Mouse (Mus musculus) hindbrain, postnatal 0 days (tissue): ENCODE measurements around the gene Adgrb2. TPM values are rescaled to one million over a fixed set of nuclear protein-coding genes. Genes with fewer than 3 reads are reported as not detected.

ENCODE experiments used
- ATAC-seq: fragments of 200-750 bp; cut with Nextera tagmentation; 2 replicates; pipeline ENCODE4 v1.8.0; 2017; ENCODE audit warnings: mild to moderate bottlenecking, moderate TSS enrichment, moderate library complexity
- DNase-seq: peaks from one replicate; pipeline ENCODE4 v3.0.0-alpha.2; 2015; ENCODE audit warnings: low spot score
- H3K27ac ChIP-seq: fragments of 300-500 bp; sonication (generic); 2 replicates; pipeline ENCODE4 v1.5.1; 2014; ENCODE audit warnings: mild to moderate bottlenecking
- H3K27me3 ChIP-seq: fragments of 300-500 bp; sonication (generic); 2 replicates; pipeline ENCODE4 v1.6.1; 2014; ENCODE audit warnings: low read length, mixed read lengths; ENCODE audit not compliant: insufficient read depth
- H3K36me3 ChIP-seq: fragments of 300-500 bp; sonication (generic); 2 replicates; pipeline ENCODE4 v1.6.1; 2014; ENCODE audit warnings: low read length, mixed read lengths; ENCODE audit not compliant: insufficient read depth
- H3K4me1 ChIP-seq: fragments of 300-500 bp; sonication (generic); 2 replicates; pipeline ENCODE4 v1.6.1; 2014; ENCODE audit warnings: antibody characterized with exemption, low read length, mixed read lengths; ENCODE audit not compliant: insufficient read depth
- H3K4me2 ChIP-seq: fragments of 300-500 bp; sonication (generic); 2 replicates; pipeline ENCODE4 v1.6.1; 2014; ENCODE audit warnings: low read depth, mild to moderate bottlenecking, low read length, moderate library complexity, mixed read lengths
- H3K4me3 ChIP-seq: fragments of 300-500 bp; sonication (generic); 2 replicates; pipeline ENCODE4 v1.5.1; 2014; ENCODE audit warnings: low read length
- H3K9ac ChIP-seq: fragments of 300-500 bp; sonication (generic); replicated peaks from 2 replicates; pipeline ENCODE4 v1.6.1; 2014; ENCODE audit warnings: mild to moderate bottlenecking, low read length, moderate library complexity, mixed read lengths
- H3K9me3 ChIP-seq: fragments of 300-500 bp; sonication (generic); 2 replicates; pipeline ENCODE4 v1.6.1; 2016; ENCODE audit warnings: low read length, mixed read lengths
- CTCF ChIP-seq: IDR thresholded peaks from 2 replicates; pipeline ENCODE4 v1.5.1; 2016; ENCODE audit warnings: antibody characterized with exemption, control low read depth, low read depth
- WGBS: fragments of 180-500 bp; shearing (Covaris S2); extraction: QIAGEN DNeasy Blood & Tissue Kit; methylation state at CpG from one replicate; pipeline ENCODE4 v1.1.7; 2014; 5-methylcytosine and 5-hydroxymethylcytosine counted together
- polyA plus RNA-seq: library from polyadenylated mRNA; unstranded; fragments of >200 nt; fragmentation: Nextera tagmentation; extraction: Ambion mirVana; gene quantifications from 2 replicates; pipeline ENCODE4 v1.2.1, GENCODE M21; 2015
- total RNA-seq: library from RNA; depleted of rRNA; stranded (reverse); fragments of >200 nt; gene quantifications from 2 replicates; pipeline ENCODE4 v1.2.3, GENCODE M21; 2014

Gene Adgrb2
- total and polyA plus RNA-seq, 2 experiments from 2014 or later, result 15.9 to 313 TPM

DNA sequence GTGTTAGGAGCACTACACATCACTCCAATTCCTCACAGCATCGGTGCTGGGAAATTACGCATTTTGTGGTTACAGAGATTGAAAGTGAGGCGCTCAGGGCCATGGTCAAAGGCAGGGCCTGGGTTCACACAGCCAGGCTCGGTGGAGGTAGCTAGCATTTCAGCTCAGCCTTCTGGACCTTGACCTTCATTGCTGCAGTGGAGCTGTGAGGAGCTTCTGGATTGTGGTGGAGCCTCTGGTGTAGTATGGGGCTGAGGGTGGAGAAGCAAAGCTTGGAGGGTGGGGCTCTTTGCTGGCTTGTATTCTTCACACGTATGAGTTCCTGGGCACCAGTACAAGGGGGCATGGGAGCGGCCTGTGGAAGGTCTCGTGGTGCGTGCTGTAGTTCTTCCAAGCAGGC lies 38.3 kb downstream of the Adgrb2 start:
- Histone ChIP-seq H3K4me1 (0 out of 2 replicates have a peak, but pooled peaks cover 3% of the 10 kb centered on the region), H3K27ac (no peak overlapping the region), H3K9me3 (no peaks in the 10 kb centered on the region), H3K4me3 (no peak overlapping the region), H3K36me3 (peaks cover 12% of the 10 kb centered on the region; the same call in 1 of the 2 replicates), H3K9ac (no peak overlapping the region), H3K27me3 (no peaks in the 10 kb centered on the region), H3K4me2 (no peak overlapping the region)
- DNase-seq (no peak), ATAC-seq (no peak)
- 83% methylated on average over 8 of the region's 8 CpGs for WGBS
- TF ChIP-seq CTCF, result no peak

DNA sequence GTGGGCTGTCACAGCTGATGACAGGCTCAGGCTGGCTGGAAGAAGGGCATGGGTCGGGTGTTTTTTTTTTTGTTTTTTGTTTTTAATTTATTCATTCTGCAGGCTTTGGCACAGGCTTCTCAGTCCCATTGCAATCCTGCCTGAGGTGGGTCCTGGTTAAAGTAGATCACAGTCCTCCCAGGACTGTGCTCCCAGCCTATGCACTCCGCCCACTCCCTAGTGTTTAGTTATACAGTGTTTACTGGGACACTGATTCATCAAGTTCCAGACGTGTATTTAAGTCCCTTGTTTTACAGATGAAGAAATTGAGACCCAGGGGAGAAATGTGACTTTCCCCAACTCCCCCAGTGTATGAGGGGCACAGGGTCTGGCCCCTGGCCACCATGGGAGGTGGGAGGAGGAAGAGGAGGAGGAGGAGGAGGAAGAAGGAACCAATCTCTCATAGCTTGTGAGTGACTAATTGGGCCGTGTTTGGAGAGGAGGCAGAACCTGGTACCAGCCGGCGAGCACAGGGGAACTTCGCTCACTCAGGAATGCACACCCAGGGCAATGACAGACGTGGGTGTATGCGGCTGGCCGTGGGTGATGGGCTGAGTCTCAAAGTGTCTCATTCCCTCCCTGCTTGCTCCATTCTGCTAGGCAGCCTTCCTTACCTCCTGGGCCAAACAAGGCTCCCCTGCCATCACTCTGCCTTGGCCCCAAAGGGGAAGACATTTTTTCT lies 39.0 kb downstream of the Adgrb2 start:
- Histone ChIP-seq H3K4me3 (no peak overlapping the region), H3K27ac (no peak overlapping the region), H3K27me3 (no peaks in the 10 kb centered on the region), H3K9ac (no peak overlapping the region), H3K36me3 (peaks cover 5% of the 10 kb centered on the region; the same call in 1 of the 2 replicates), H3K4me1 (0 out of 2 replicates have a peak, but pooled peaks cover 3% of the 10 kb centered on the region), H3K9me3 (no peaks in the 10 kb centered on the region), H3K4me2 (no peak overlapping the region)
- no peak for ATAC-seq
- 69% methylated on average over 10 of the region's 10 CpGs for WGBS
- DNase-seq, result no peak
- TF ChIP-seq CTCF, result no peak

DNA sequence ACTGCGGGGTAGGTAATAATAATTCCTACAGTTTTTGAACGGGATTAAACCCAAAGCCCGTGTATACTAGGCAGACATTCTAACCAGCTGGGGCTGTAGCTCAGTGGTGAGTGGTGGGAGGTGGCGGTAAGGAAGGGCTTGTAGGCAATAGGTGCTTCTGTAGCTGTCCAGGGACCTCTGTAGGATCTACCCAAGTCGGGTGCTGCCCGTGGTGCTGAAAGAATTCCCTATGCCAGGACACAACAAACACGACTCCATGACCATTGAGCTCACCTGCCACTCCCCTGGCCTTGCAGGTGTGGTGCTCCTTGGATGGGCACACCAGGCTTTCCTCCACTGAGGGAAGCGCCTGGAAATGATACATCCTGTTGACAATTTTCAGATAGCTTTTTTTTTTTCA lies 40.9 kb downstream of the Adgrb2 start:
- no peak for TF ChIP-seq CTCF
- H3K9me3 ChIP-seq, result no peaks in the 10 kb centered on the region
- H3K4me1 ChIP-seq, result 0 out of 2 replicates have a peak, but pooled peaks cover 3% of the 10 kb centered on the region
- no peak for DNase-seq
- H3K4me2 ChIP-seq, result no peak overlapping the region
- no peaks in the 10 kb centered on the region; the same call in 1 of the 2 replicates for H3K36me3 ChIP-seq
- no peak overlapping the region for H3K9ac ChIP-seq
- no peaks in the 10 kb centered on the region for H3K27me3 ChIP-seq
- H3K27ac ChIP-seq, result no peak overlapping the region
- 52% methylated on average over 8 of the region's 8 CpGs for WGBS
- H3K4me3 ChIP-seq, result no peak overlapping the region
- no peak for ATAC-seq

GRCm38 (mm10) chr4:130031146-130031545 lies 46.5 kb downstream of the Adgrb2 start:
- 84% methylated on average over 2 of the region's 2 CpGs for WGBS
- no peaks in the 10 kb centered on the region for H3K9me3 ChIP-seq
- TF ChIP-seq CTCF, result no peak
- no peak overlapping the region for H3K4me3 ChIP-seq
- H3K4me1 ChIP-seq, result 0 out of 2 replicates have a peak, but pooled peaks cover 8% of the 10 kb centered on the region
- H3K4me2 ChIP-seq, result no peak overlapping the region
- H3K9ac ChIP-seq, result no peak overlapping the region
- no peaks in the 10 kb centered on the region for H3K36me3 ChIP-seq
- H3K27me3 ChIP-seq, result no peaks in the 10 kb centered on the region
- ATAC-seq (no peak), DNase-seq (no peak)
- H3K27ac ChIP-seq, result no peak overlapping the region

GRCm38 (mm10) chr4:130033496-130033895 lies 48.8 kb downstream of the Adgrb2 start:
- no peak for DNase-seq
- 36% methylated on average over 7 of the region's 7 CpGs for WGBS
- Histone ChIP-seq H3K4me3 (no peak overlapping the region), H3K9ac (no peak overlapping the region), H3K36me3 (no peaks in the 10 kb centered on the region), H3K27me3 (no peaks in the 10 kb centered on the region), H3K27ac (no peak overlapping the region), H3K9me3 (no peaks in the 10 kb centered on the region), H3K4me2 (no peak overlapping the region), H3K4me1 (peaks cover 8% of the 10 kb centered on the region; the same call in 1 of the 2 replicates)
- no peak for TF ChIP-seq CTCF
- ATAC-seq, result no peak

DNA sequence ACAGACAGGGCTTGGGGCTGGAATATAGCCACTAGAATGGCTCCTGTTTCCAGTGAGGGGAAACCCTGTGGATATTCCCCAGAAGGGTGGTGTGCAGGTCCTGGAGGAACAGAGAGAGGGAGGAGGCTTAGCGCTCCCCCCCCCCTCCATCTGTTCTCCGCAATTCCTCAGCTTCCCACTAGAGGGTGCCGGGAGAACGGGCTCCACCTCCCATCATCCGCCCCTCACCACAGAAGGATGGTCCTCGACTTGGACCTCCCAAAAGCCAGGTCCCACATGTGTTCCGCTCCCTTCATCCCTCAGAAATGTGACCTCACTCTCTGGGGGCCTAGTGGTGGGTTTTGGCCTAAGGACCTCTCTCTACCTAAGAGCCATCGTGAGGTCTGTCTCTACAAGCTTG lies 51.4 kb downstream of the Adgrb2 start:
- H3K27ac ChIP-seq, result no peak overlapping the region
- ATAC-seq, result peak; percentile 62
- no peaks in the 10 kb centered on the region for H3K36me3 ChIP-seq
- TF ChIP-seq CTCF, result peak; percentile 85
- no peaks in the 10 kb centered on the region for H3K27me3 ChIP-seq
- no peak overlapping the region for H3K4me2 ChIP-seq
- peaks cover 8% of the 10 kb centered on the region; the same call in 1 of the 2 replicates for H3K4me1 ChIP-seq
- no peak overlapping the region for H3K9ac ChIP-seq
- peak; percentile 64 for DNase-seq
- 8% methylated on average over 7 of the region's 8 CpGs for whole genome bisulfite sequencing
- no peaks in the 10 kb centered on the region for H3K9me3 ChIP-seq
- H3K4me3 ChIP-seq, result no peak overlapping the region
